Mouse (Mus musculus): Measurements from ENCODE around the gene Kdm8.

DNA sequence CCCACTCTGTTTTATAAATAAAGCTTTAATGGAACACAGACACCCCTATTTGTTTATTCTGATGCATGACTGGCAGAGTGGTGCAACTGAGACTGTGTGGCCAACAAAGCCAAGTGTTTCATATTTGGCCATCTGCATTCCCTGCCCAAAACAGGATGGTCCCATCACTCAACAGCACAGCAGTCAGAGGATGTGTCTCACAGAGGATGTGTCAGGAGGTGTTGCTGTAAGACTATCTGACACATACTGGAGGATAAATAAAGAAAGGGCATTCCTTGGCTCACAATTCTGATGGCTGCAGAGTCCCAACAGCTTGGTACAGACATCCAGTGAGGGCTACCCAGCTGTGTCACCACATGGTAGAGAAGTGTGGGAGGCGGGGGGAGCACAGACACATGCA lies 6.2 kb downstream of the Kdm8 start:
- TF ChIP-seq CTCF (IDR thresholded peaks at IDR 0.05; ENCODE audit: borderline replicate concordance, insufficient read depth, low read length) (no peak), POLR2A (IDR thresholded peaks at IDR 0.05; ENCODE audit: low read depth, low read length) (no peak)

Measured in embryonic fibroblast, embryonic 13.5 days (primary cell).